Mouse (Mus musculus) heart, adult 11 months (tissue): ENCODE results near the gene Col15a1.

ENCODE experiments used
- DNase-seq: peaks from one replicate; pipeline ENCODE4 v3.0.0; 2022

Col15a1 gene

GRCm38 (mm10) chr4:47353416-47354111, 145.6 kb downstream of the Col15a1 start:
- no peak for DNase-seq

GRCm38 (mm10) chr4:47354304-47354703, 146.3 kb downstream of the Col15a1 start:
- no peak for DNase-seq

DNA sequence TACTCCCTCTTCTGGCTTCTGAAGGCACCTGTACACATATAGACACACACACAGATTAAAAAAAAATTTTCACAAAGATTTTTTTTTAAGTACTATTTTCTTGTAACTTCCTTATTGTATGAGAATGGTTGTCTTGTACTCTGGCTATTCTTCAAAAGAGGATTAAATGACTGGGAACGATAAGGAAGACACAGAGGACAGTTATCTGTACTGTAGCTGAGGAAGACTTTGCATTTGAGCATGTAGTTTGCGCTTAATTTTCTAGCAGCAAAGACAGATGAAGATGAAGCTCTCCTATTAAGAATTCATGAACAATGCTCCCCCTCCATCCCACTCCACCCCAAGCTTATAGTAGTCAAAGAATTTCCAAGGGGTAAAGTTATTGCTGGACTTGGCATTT, 154.7 kb downstream of the Col15a1 start:
- no peak for DNase-seq
